Mouse (Mus musculus) embryonic facial prominence, embryonic 12.5 days (tissue): Measurements from ENCODE around the gene Btbd3. TPM values are rescaled to one million over a fixed set of nuclear protein-coding genes. Genes with fewer than 3 reads are reported as not detected.

ENCODE experiments used
- ATAC-seq: fragments of 200-750 bp; cut with Nextera tagmentation; 2 replicates; pipeline ENCODE4 v1.8.0; 2017; ENCODE audit not compliant: insufficient number of reproducible peaks, insufficient read depth, low FRiP score, low TSS enrichment
- H3K27ac ChIP-seq: fragments of 300-500 bp; sonication (generic); 2 replicates; pipeline ENCODE4 v1.5.1; 2016; ENCODE audit warnings: mild to moderate bottlenecking
- H3K27me3 ChIP-seq: fragments of 300-500 bp; sonication (generic); 2 replicates; pipeline ENCODE4 v1.6.1; 2016; ENCODE audit warnings: mild to moderate bottlenecking, moderate library complexity
- H3K36me3 ChIP-seq: fragments of 300-500 bp; sonication (generic); 2 replicates; pipeline ENCODE4 v1.6.1; 2016; ENCODE audit warnings: mild to moderate bottlenecking
- H3K4me1 ChIP-seq: fragments of 300-500 bp; sonication (generic); 2 replicates; pipeline ENCODE4 v1.6.1; 2016
- H3K4me2 ChIP-seq: fragments of 300-500 bp; sonication (generic); replicated peaks from 2 replicates; pipeline ENCODE4 v1.6.1; 2016; ENCODE audit warnings: mild to moderate bottlenecking, moderate library complexity
- H3K4me3 ChIP-seq: fragments of 300-500 bp; sonication (generic); 2 replicates; pipeline ENCODE4 v1.5.1; 2016; ENCODE audit warnings: mild to moderate bottlenecking
- H3K9ac ChIP-seq: fragments of 300-500 bp; sonication (generic); 2 replicates; pipeline ENCODE4 v1.6.1; 2016; ENCODE audit warnings: mild to moderate bottlenecking, moderate library complexity
- H3K9me3 ChIP-seq: fragments of 300-500 bp; sonication (generic); 2 replicates; pipeline ENCODE4 v1.6.1; 2016; ENCODE audit warnings: mild to moderate bottlenecking, moderate library complexity
- WGBS: fragments of 180-500 bp; shearing (Covaris S2); methylation state at CpG from one replicate; pipeline ENCODE4 v1.1.7; 2016; 5-methylcytosine and 5-hydroxymethylcytosine counted together
- polyA plus RNA-seq: library from polyadenylated mRNA; unstranded; fragments of >200 nt; fragmentation: Nextera tagmentation; extraction: Ambion mirVana; gene quantifications from 2 replicates; pipeline ENCODE4 v1.2.1, GENCODE M21; 2016

Gene Btbd3
- polyA plus RNA-seq, result 16.9 and 18.1 TPM in 2 replicates

- Histone ChIP-seq H3K27ac (peak within 1 kb of the TSS; percentile 93), H3K9me3 (no peaks in the 10 kb centered on the region), H3K4me3 (peak within 1 kb of the TSS; percentile 92), H3K27me3 (no peaks in the 10 kb centered on the region), H3K4me2 (peak within 1 kb of the TSS; percentile 57), H3K4me1 (peaks cover 13% of the 10 kb centered on the region; the same call in 1 of the 2 replicates), H3K36me3 (no peaks in the 10 kb centered on the region), H3K9ac (peak within 1 kb of the TSS; percentile 91)
- ATAC-seq, result peak; percentile 99
- WGBS, result under 1% methylated on average over 39 of the region's 39 CpGs
Observed at GRCm38 (mm10) chr2:138256411-138256810, at the start of gene Btbd3. Gene Btbd3, plus strand, starts transcription at chr2:138256565.

- H3K9ac ChIP-seq, result no peak overlapping the region
- H3K36me3 ChIP-seq, result no peaks in the 10 kb centered on the region
- no peak for ATAC-seq
- H3K4me2 ChIP-seq, result no peak overlapping the region
- 22% methylated on average over 2 of the region's 2 CpGs for WGBS
- no peak overlapping the region for H3K27ac ChIP-seq
- H3K4me1 ChIP-seq, result 0 out of 2 replicates have a peak, but pooled peaks cover 3% of the 10 kb centered on the region
- no peak overlapping the region for H3K4me3 ChIP-seq
- no peaks in the 10 kb centered on the region for H3K27me3 ChIP-seq
- no peaks in the 10 kb centered on the region for H3K9me3 ChIP-seq
Observed at GRCm38 (mm10) chr2:138215561-138215960, 40.8 kb upstream of the Btbd3 start.

- H3K36me3 ChIP-seq, result no peaks in the 10 kb centered on the region
- H3K27me3 ChIP-seq, result no peaks in the 10 kb centered on the region
- H3K4me3 ChIP-seq, result no peak overlapping the region
- peaks cover 9% of the 10 kb centered on the region for H3K4me1 ChIP-seq
- no peak overlapping the region for H3K27ac ChIP-seq
- ATAC-seq, result no peak
- WGBS, result 81% methylated on average over 1 of the region's 1 CpGs
- H3K9ac ChIP-seq, result no peak overlapping the region
- no peak overlapping the region for H3K4me2 ChIP-seq
- H3K9me3 ChIP-seq, result no peaks in the 10 kb centered on the region
Observed at GRCm38 (mm10) chr2:138220269-138220668, 36.1 kb upstream of the Btbd3 start.

- no peaks in the 10 kb centered on the region for H3K4me1 ChIP-seq
- no peak overlapping the region for H3K4me3 ChIP-seq
- no peaks in the 10 kb centered on the region for H3K27me3 ChIP-seq
- no peak overlapping the region for H3K27ac ChIP-seq
- WGBS, result 74% methylated on average over 5 of the region's 5 CpGs
- H3K36me3 ChIP-seq, result no peaks in the 10 kb centered on the region
- no peak overlapping the region for H3K9ac ChIP-seq
- ATAC-seq, result no peak
- H3K9me3 ChIP-seq, result no peaks in the 10 kb centered on the region
- H3K4me2 ChIP-seq, result no peak overlapping the region
Observed at GRCm38 (mm10) chr2:138232247-138232646, 24.1 kb upstream of the Btbd3 start.

GRCm38 (mm10) chr2:138236149-138236548 lies 20.2 kb upstream of the Btbd3 start:
- H3K27me3 ChIP-seq, result no peaks in the 10 kb centered on the region
- no peak for ATAC-seq
- H3K27ac ChIP-seq, result no peak overlapping the region
- H3K4me3 ChIP-seq, result no peak overlapping the region
- WGBS, result 84% methylated on average over 2 of the region's 2 CpGs
- no peaks in the 10 kb centered on the region for H3K36me3 ChIP-seq
- H3K4me1 ChIP-seq, result no peaks in the 10 kb centered on the region
- H3K9me3 ChIP-seq, result no peaks in the 10 kb centered on the region
- no peak overlapping the region for H3K9ac ChIP-seq
- no peak overlapping the region for H3K4me2 ChIP-seq

GRCm38 (mm10) chr2:138242452-138242851 lies 13.9 kb upstream of the Btbd3 start:
- WGBS, result 60% methylated on average over 5 of the region's 5 CpGs
- no peak overlapping the region for H3K4me3 ChIP-seq

GRCm38 (mm10) chr2:138245631-138246289 lies 10.6 kb upstream of the Btbd3 start:
- Histone ChIP-seq H3K4me2 (no peak overlapping the region), H3K27me3 (no peaks in the 10 kb centered on the region), H3K9me3 (no peaks in the 10 kb centered on the region), H3K4me3 (no peak overlapping the region), H3K4me1 (no peaks in the 10 kb centered on the region), H3K9ac (no peak overlapping the region), H3K27ac (no peak overlapping the region), H3K36me3 (no peaks in the 10 kb centered on the region)
- no peak for ATAC-seq
- WGBS, result 77% methylated on average over 2 of the region's 2 CpGs

More at GRCm38 (mm10) chr2:138242452-138242851, 13.9 kb upstream of the Btbd3 start:
- no peak for ATAC-seq
- no peak overlapping the region for H3K27ac ChIP-seq
- no peaks in the 10 kb centered on the region for H3K36me3 ChIP-seq
- H3K27me3 ChIP-seq, result no peaks in the 10 kb centered on the region
- H3K9me3 ChIP-seq, result no peaks in the 10 kb centered on the region
- H3K4me2 ChIP-seq, result no peak overlapping the region
- no peak overlapping the region for H3K9ac ChIP-seq
- no peaks in the 10 kb centered on the region for H3K4me1 ChIP-seq

- 60% methylated on average over 2 of the region's 2 CpGs for WGBS
- Histone ChIP-seq H3K9ac (no peak overlapping the region), H3K4me1 (no peaks in the 10 kb centered on the region), H3K36me3 (no peaks in the 10 kb centered on the region), H3K27me3 (no peaks in the 10 kb centered on the region), H3K4me2 (no peak overlapping the region), H3K4me3 (no peak overlapping the region), H3K9me3 (no peaks in the 10 kb centered on the region), H3K27ac (no peak overlapping the region)
- ATAC-seq, result no peak
Observed at GRCm38 (mm10) chr2:138247986-138248385, 8.4 kb upstream of the Btbd3 start.

- Histone ChIP-seq H3K9ac (peak overlapping the region; percentile 91), H3K4me3 (peak overlapping the region; percentile 92), H3K36me3 (no peaks in the 10 kb centered on the region), H3K27me3 (no peaks in the 10 kb centered on the region), H3K4me2 (peak overlapping the region; percentile 57), H3K27ac (peak overlapping the region; percentile 93), H3K4me1 (peaks cover 13% of the 10 kb centered on the region; the same call in 1 of the 2 replicates), H3K9me3 (no peaks in the 10 kb centered on the region)
- under 1% methylated on average over 51 of the region's 51 CpGs for WGBS
- peak; percentile 68 for ATAC-seq
Observed at GRCm38 (mm10) chr2:138256851-138257471, 596 bp downstream of the Btbd3 start.

GRCm38 (mm10) chr2:138257692-138258315 lies 1.4 kb downstream of the Btbd3 start:
- H3K36me3 ChIP-seq, result no peaks in the 10 kb centered on the region
- ATAC-seq, result no peak
- peak overlapping the region; percentile 91 for H3K9ac ChIP-seq
- peak overlapping the region; percentile 57 for H3K4me2 ChIP-seq
- WGBS, result 0% methylated on average over 10 of the region's 10 CpGs
- peak overlapping the region; percentile 92 for H3K4me3 ChIP-seq
- peaks cover 13% of the 10 kb centered on the region; the same call in 1 of the 2 replicates for H3K4me1 ChIP-seq
- H3K27me3 ChIP-seq, result no peaks in the 10 kb centered on the region
- 0 out of 2 replicates have a peak overlapping the region, but pooled peaks have one; percentile 18 for H3K27ac ChIP-seq
- no peaks in the 10 kb centered on the region for H3K9me3 ChIP-seq

GRCm38 (mm10) chr2:138261140-138261539 lies 4.8 kb downstream of the Btbd3 start:
- Histone ChIP-seq H3K4me2 (no peak overlapping the region), H3K9ac (no peak overlapping the region), H3K36me3 (no peaks in the 10 kb centered on the region), H3K9me3 (no peaks in the 10 kb centered on the region), H3K27me3 (no peaks in the 10 kb centered on the region), H3K27ac (no peak overlapping the region), H3K4me3 (no peak overlapping the region), H3K4me1 (peaks cover 21% of the 10 kb centered on the region)
- WGBS, result 94% methylated on average over 7 of the region's 7 CpGs
- no peak for ATAC-seq

- no peak overlapping the region for H3K27ac ChIP-seq
- no peak overlapping the region for H3K9ac ChIP-seq
- H3K9me3 ChIP-seq, result no peaks in the 10 kb centered on the region
- H3K4me1 ChIP-seq, result peaks cover 33% of the 10 kb centered on the region
- H3K27me3 ChIP-seq, result no peaks in the 10 kb centered on the region
- no peak for ATAC-seq
- no peak overlapping the region for H3K4me3 ChIP-seq
- WGBS, result 89% methylated on average over 11 of the region's 11 CpGs
- no peaks in the 10 kb centered on the region for H3K36me3 ChIP-seq
- no peak overlapping the region for H3K4me2 ChIP-seq
Observed at GRCm38 (mm10) chr2:138262885-138263284, 6.5 kb downstream of the Btbd3 start.
